Mouse (Mus musculus) large intestine, adult 2 months (tissue): ENCODE results near the gene Ascl3. TPM values are rescaled to one million over a fixed set of nuclear protein-coding genes. Genes with fewer than 3 reads are reported as not detected.

Source experiments
- polyA plus RNA-seq: library from polyadenylated mRNA; depleted of rRNA; stranded (reverse); fragments of >200 nt; gene quantifications from 2 replicates; pipeline ENCODE4 v1.2.3, GENCODE M21; 2012; rRNA removed

The Ascl3 gene
- polyA plus RNA-seq, 1 experiment, result 0.30 TPM

Other genes starting within 250 kb of the Ascl3 start
- 0.02 and 0.04 TPM in 2 replicates for gene Trim66, start 223.6 kb downstream of the Ascl3 start, polyA plus RNA-seq
- gene Rpl27a, start 212.6 kb downstream of the Ascl3 start, polyA plus RNA-seq, result 419 and 430 TPM in 2 replicates
- 32.0 and 55.1 TPM in 2 replicates for gene St5, start 28.1 kb downstream of the Ascl3 start, polyA plus RNA-seq
- 8.8 and 12.3 TPM in 2 replicates for gene Akip1, start 28.0 kb downstream of the Ascl3 start, polyA plus RNA-seq
- 0.26 and 0.31 TPM in 2 replicates for gene BC051019, start 7.9 kb downstream of the Ascl3 start, polyA plus RNA-seq
- gene Tmem9b, start 21.1 kb upstream of the Ascl3 start, polyA plus RNA-seq, result 63.6 and 70.0 TPM in 2 replicates
- 0.22 and 0.27 TPM in 2 replicates for gene Nrip3, start 50.3 kb upstream of the Ascl3 start, polyA plus RNA-seq
- gene Scube2, start 134.0 kb upstream of the Ascl3 start, polyA plus RNA-seq, result 0.66 and 1.4 TPM in 2 replicates
- 19.6 and 20.6 TPM in 2 replicates for gene Dennd5a, start 228.7 kb upstream of the Ascl3 start, polyA plus RNA-seq